Mouse (Mus musculus): ENCODE results near the gene Ccdc97. TPM values are rescaled to one million over a fixed set of nuclear protein-coding genes. Genes with fewer than 3 reads are reported as not detected.
A peak's percentile ranks its signal among the peaks of the same experiment; 100 is the strongest.

Ccdc97 gene
- total RNA-seq, 1 experiment from 2014 or later: 43.8 TPM

DNA sequence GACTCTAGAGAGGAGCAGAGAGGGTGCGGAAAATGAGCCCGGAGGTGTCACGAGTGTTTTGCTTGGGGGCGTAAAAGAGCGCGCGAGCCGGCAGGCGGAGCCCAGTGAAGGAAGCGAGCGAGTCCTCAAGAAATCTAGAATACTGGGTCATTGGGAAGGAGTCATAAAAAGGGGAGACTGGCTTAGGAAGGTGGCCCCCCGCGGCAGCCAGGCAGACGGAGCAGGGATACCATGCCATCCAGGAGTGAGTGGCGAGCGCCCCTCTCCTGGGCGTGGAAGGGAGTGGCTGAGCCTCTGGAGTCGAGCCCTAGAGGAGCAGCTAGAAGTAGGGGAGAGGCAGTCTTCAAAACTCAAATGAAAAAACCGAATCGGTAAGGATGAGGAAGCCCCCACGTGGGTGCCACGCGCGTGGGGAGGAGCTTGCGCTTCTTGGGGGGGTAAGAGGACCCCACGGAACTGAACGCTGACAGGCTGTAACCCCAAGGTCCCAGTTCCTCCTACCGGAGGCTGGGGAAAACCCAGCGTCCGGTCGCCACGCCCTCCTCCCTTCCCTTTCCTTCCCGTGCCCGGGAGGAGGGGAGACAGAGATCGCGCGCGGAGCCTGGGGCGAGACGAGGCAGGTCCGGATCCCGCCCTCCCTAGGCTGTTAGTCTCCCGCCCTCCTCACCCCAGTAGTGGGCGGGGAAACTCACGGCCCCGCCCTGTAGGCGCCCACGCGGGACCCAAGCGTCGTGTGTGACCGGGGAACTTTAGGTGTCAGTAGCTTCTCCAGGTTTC lies 29.9 kb downstream of the Ccdc97 start:
- DNase-seq: peak; percentile 88

- peak; percentile 78 for DNase-seq
These were observed 31.0 kb downstream of the Ccdc97 start for GRCm38 (mm10) chr7:25687811-25688401.

GRCm38 (mm10) chr7:25686680-25687531 lies 32.0 kb downstream of the Ccdc97 start, which contains the start of gene Tgfb1:
TSS of gene Tgfb1 (plus strand) at chr7:25687002.
- DNase-seq: peak; percentile 89

GRCm38 (mm10) chr7:25685926-25686470 lies 32.9 kb downstream of the Ccdc97 start:
- DNase-seq: no peak

- no peak for DNase-seq
These were observed 34.2 kb downstream of the Ccdc97 start for GRCm38 (mm10) chr7:25684659-25685058.

GRCm38 (mm10) chr7:25683474-25684180 lies 35.3 kb downstream of the Ccdc97 start:
- no peak for DNase-seq

GRCm38 (mm10) chr7:25681341-25682231 lies 37.3 kb downstream of the Ccdc97 start:
- no peak for DNase-seq

DNA sequence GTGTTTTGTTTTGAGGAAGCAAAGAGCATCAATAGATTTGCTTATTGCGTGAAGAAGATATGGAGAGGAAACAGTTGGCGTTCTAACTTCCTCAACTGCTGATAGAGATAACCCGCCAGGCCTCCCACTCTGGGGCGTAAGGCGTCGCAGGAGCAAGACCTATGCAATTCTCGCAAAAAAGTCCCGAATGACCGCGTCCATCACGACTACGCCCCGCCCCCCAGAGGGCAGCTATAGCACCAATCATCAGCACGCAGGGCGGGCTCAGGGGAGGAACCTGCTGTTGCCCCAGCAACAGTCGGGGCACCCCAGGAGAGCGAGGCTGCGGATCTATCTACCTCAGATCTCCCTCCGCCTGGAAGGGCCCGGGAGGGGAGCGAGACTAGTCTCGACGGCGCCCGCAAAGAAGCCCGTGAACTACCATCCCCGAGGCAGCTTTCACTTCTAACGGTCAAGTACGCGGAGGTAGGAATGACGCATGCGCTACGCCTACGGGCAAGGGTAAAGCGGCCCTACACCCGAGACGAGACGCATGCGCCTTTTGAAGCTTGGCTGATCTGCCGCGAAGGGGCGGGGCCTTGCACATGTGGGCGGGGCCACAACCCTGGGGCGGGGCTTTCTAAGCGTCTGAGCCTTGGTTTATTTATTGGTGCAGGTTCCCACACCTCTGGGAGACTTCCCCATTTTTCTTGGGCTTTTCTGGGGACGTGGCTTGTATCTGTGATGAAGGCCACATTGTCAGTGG lies 38.2 kb downstream of the Ccdc97 start, which contains the start of gene B9d2:
TSS of gene B9d2 (plus strand) at position 267 of the 745 bp plus-strand sequence.
- peak; percentile 98 for DNase-seq

DNA sequence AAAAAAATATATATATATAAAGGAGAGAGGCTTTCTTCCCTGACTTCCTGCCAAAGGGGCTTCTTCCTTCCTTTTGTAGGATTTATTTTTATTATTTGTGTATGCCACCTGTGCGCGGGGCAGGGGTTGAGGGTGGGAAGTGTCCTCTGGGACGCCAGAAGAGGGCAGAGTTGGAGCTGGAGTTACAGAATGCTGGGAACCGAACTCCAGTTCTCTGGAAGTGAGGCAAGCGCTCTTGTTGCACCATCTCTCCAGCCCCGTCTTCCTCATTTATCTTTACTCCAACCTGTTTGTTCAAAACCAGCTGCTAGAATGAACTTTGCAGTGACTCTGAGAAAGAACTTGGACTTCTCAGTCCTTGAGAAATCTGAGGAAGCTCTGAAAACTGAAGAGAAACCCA lies 38.9 kb downstream of the Ccdc97 start:
- DNase-seq: no peak

DNA sequence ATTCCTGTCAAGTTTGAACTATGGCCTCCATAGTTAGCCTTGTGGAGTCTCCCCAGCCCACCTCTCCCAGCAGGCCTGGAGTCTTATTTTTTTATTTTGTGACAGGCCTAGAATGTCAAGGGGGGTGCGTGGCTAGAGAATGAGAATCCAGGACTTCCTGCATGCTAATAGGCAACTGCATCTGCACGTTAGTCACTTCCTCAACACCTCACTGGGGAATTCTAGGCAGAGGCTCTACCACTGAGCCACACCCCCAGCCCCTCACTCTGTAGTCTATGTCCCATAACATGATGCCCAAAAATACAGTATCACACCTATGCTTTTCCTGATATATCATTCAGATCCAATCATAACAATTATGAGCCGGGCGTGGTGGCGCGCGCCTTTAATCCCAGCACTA lies 41.9 kb downstream of the Ccdc97 start:
- no peak for DNase-seq

- DNase-seq: peak; percentile 86
These were observed 42.7 kb downstream of the Ccdc97 start for GRCm38 (mm10) chr7:25676085-25676781.

DNA sequence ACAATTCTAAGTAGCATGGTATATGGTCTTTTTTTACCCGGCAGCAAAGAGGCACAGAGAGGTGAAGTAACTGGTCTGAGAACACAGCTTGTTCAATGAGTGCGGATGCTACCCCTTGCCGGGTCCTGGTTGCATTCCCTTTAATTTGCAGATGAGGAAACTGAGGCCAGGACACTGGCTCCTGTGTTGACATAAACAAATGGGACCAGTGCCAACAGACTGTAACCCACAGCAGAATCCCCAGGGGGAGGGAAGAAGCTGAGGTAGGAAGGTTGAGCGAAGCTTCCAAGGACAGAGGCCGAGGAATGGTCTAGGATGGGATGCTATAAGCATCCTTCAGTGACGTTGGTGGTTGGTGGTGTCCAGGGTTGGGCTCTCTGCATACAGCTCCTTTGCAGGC lies 43.5 kb downstream of the Ccdc97 start:
- no peak for DNase-seq

GRCm38 (mm10) chr7:25674719-25675300 lies 44.1 kb downstream of the Ccdc97 start, which contains the start of gene Tmem91:
TSS of gene Tmem91 (minus strand) at chr7:25675166.
- DNase-seq: no peak

DNA sequence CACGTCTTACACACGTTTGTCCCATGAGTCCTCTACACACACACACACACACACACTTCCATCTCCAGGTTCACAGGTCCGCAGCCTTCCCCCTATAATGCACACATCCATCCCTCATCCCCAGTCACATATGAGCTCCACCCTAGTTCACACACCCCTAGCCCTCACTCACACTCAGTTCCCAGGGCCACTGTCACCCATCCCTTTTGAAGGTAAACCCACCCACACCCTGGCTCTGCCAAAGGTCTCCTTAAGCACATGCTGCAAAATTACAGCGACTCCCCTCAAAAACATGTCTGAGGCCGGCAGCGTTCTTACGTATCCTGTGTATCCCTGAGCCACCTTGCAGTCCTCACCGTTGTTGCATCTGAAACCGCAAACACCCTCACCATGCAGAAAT lies 44.6 kb downstream of the Ccdc97 start:
- DNase-seq: no peak

- no peak for DNase-seq
These were observed 46.4 kb downstream of the Ccdc97 start for GRCm38 (mm10) chr7:25672442-25672841.

- no peak for DNase-seq
These were observed 47.2 kb downstream of the Ccdc97 start for GRCm38 (mm10) chr7:25671686-25672085.

DNA sequence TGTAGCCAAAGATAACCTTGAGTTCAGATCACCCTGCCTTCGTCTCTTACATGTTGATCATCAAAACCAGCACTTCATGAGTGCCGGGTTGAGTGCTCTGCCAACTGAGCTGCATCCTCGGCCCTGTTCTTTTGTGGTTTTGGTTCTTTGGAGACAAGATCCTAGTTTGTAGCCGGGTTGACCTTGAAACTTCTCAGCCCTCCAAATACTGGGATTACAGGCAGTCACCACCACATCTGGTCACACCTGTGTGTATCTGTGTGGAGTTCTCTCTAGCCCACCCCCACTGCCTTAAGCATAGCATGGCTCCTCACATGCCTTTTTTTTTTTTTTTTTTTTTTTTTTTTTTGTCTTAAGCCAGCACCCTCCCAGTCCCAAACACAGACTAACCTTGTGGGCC lies 48.8 kb downstream of the Ccdc97 start:
- DNase-seq: no peak

GRCm38 (mm10) chr7:25669631-25670030 lies 49.3 kb downstream of the Ccdc97 start:
- DNase-seq: no peak

DNA sequence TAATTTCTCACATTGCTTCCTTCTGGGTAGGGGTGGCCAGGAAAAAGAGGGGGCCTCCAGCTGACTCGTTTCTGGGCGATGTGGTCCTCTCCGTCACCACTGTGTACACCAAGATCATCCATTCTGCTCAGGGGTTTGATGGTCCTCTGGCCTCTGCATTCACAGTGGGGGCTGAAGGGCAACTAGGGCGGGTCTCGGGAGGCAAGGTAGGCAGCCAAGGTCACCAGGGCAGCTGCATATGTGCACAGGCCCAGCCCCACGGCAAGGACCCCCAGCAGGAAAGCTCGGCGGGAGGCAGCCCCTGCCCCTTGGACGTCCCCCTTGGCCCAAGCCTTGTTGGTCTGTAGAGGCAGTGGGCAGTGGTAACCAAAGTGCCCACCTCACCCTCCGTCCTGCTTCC lies 49.7 kb downstream of the Ccdc97 start:
- DNase-seq: no peak

Data from adrenal gland, postnatal 14 days (tissue).